Mouse (Mus musculus) mesoderm, embryonic 11.5 days (tissue): ENCODE measurements around the gene Tll2.

ENCODE experiments used
- DNase-seq: peaks from one replicate; pipeline ENCODE4 v3.0.0-alpha.2; 2012; ENCODE audit warnings: low read depth, low spot score

Gene Tll2

GRCm38 (mm10) chr19:41089833-41090232, 116.8 kb downstream of the Tll2 start:
- peak; percentile 79 for DNase-seq

GRCm38 (mm10) chr19:41088491-41088890, 118.1 kb downstream of the Tll2 start:
- DNase-seq: no peak

- DNase-seq: no peak
These were observed 118.7 kb downstream of the Tll2 start for GRCm38 (mm10) chr19:41087901-41088300.

GRCm38 (mm10) chr19:41086700-41087099, 119.9 kb downstream of the Tll2 start:
- peak; percentile 83 for DNase-seq

GRCm38 (mm10) chr19:41086289-41086688, 120.3 kb downstream of the Tll2 start:
- no peak for DNase-seq

GRCm38 (mm10) chr19:41083646-41084045, 123.0 kb downstream of the Tll2 start:
- DNase-seq: no peak

GRCm38 (mm10) chr19:41081589-41081988, 125.0 kb downstream of the Tll2 start:
- DNase-seq: peak; percentile 22

- DNase-seq: no peak
These were observed 129.7 kb downstream of the Tll2 start, which contains the start of gene Opalin for GRCm38 (mm10) chr19:41076906-41077305. Gene Opalin (minus strand): TSS chr19:41077113.

- DNase-seq: no peak
These were observed 132.7 kb downstream of the Tll2 start for GRCm38 (mm10) chr19:41073746-41074455.

- DNase-seq: peak; percentile 94
These were observed 135.1 kb downstream of the Tll2 start for GRCm38 (mm10) chr19:41071500-41071899.

GRCm38 (mm10) chr19:41054702-41055101, 151.9 kb downstream of the Tll2 start:
- DNase-seq: no peak

GRCm38 (mm10) chr19:41053530-41053929, 153.1 kb downstream of the Tll2 start:
- DNase-seq: peak; percentile 30

- DNase-seq: no peak
These were observed 154.4 kb downstream of the Tll2 start for GRCm38 (mm10) chr19:41052247-41052646.

GRCm38 (mm10) chr19:41051714-41052113, 154.9 kb downstream of the Tll2 start:
- DNase-seq: no peak

GRCm38 (mm10) chr19:41048187-41048559, 158.5 kb downstream of the Tll2 start:
- no peak for DNase-seq

- no peak for DNase-seq
These were observed 159.0 kb downstream of the Tll2 start for GRCm38 (mm10) chr19:41047437-41048186.

GRCm38 (mm10) chr19:41045091-41045770, 161.4 kb downstream of the Tll2 start:
- DNase-seq: no peak

- no peak for DNase-seq
These were observed 167.5 kb downstream of the Tll2 start for GRCm38 (mm10) chr19:41039110-41039509.

GRCm38 (mm10) chr19:41035809-41036551, 170.7 kb downstream of the Tll2 start:
- no peak for DNase-seq
